Mouse (Mus musculus) heart, embryonic 12.5 days (tissue): ENCODE data around the gene Tacr3. TPM values are rescaled to one million over a fixed set of nuclear protein-coding genes. Genes with fewer than 3 reads are reported as not detected.
A peak's percentile ranks its signal among the peaks of the same experiment; 100 is the strongest.

Experiments used
- ATAC-seq: fragments of 200-750 bp; cut with Nextera tagmentation; 2 replicates; pipeline ENCODE4 v1.8.0; 2017; ENCODE audit warnings: moderate TSS enrichment, moderate library complexity; ENCODE audit not compliant: insufficient number of reproducible peaks, low FRiP score
- H3K27ac ChIP-seq: fragments of 300-500 bp; sonication (generic); 2 replicates; pipeline ENCODE4 v1.5.1; 2016; ENCODE audit warnings: mild to moderate bottlenecking, moderate library complexity; ENCODE audit not compliant: poor library complexity, severe bottlenecking
- H3K27me3 ChIP-seq: fragments of 300-500 bp; sonication (generic); replicated peaks from 2 replicates; pipeline ENCODE4 v1.6.1; 2016; ENCODE audit warnings: mild to moderate bottlenecking, moderate library complexity
- H3K36me3 ChIP-seq: fragments of 300-500 bp; sonication (generic); 2 replicates; pipeline ENCODE4 v1.6.1; 2016; ENCODE audit warnings: mild to moderate bottlenecking, moderate library complexity
- H3K4me1 ChIP-seq: fragments of 300-500 bp; sonication (generic); replicated peaks from 2 replicates; pipeline ENCODE4 v1.6.1; 2016; ENCODE audit warnings: mild to moderate bottlenecking
- H3K4me2 ChIP-seq: fragments of 300-500 bp; sonication (generic); 2 replicates; pipeline ENCODE4 v1.6.1; 2016; ENCODE audit warnings: mild to moderate bottlenecking, moderate library complexity
- H3K4me3 ChIP-seq: fragments of 300-500 bp; sonication (generic); 2 replicates; pipeline ENCODE4 v1.5.1; 2016; ENCODE audit warnings: mild to moderate bottlenecking
- H3K9ac ChIP-seq: fragments of 300-500 bp; sonication (generic); 2 replicates; pipeline ENCODE4 v1.6.1; 2016; ENCODE audit warnings: mild to moderate bottlenecking, moderate library complexity
- H3K9me3 ChIP-seq: fragments of 300-500 bp; sonication (generic); replicated peaks from 2 replicates; pipeline ENCODE4 v1.6.1; 2016; ENCODE audit warnings: mild to moderate bottlenecking, moderate library complexity
- WGBS: fragments of 180-500 bp; shearing (Covaris S2); methylation state at CpG from one replicate; pipeline ENCODE4 v1.1.7; 2016; 5-methylcytosine and 5-hydroxymethylcytosine counted together
- polyA plus RNA-seq: library from polyadenylated mRNA; unstranded; fragments of >200 nt; fragmentation: Nextera tagmentation; extraction: Ambion mirVana; gene quantifications from 2 replicates; pipeline ENCODE4 v1.2.1, GENCODE M21; 2016

Tacr3 gene
- polyA plus RNA-seq, result 0.13 TPM in 1 of 2 replicates, not detected in the other

- ATAC-seq, result no peak
- Histone ChIP-seq H3K4me2 (peak within 1 kb of the TSS; percentile 93), H3K9me3 (no peaks in the 10 kb centered on the region; the same call in 1 of the 2 replicates), H3K36me3 (no peaks in the 10 kb centered on the region), H3K27me3 (peaks cover 15% of the 10 kb centered on the region), H3K4me1 (no peaks in the 10 kb centered on the region; the same call in 1 of the 2 replicates), H3K27ac (no peak within 1 kb of the TSS), H3K9ac (peak within 1 kb of the TSS; percentile 38), H3K4me3 (peak within 1 kb of the TSS; percentile 48)
- WGBS, result 1% methylated on average over 36 of the region's 36 CpGs
Measured at GRCm38 (mm10) chr3:134828875-134829530, at the start of gene Tacr3. Gene Tacr3, plus strand, starts transcription at chr3:134829007.

GRCm38 (mm10) chr3:134828492-134828874, 324 bp upstream of the Tacr3 start:
- WGBS, result 54% methylated on average over 6 of the region's 6 CpGs
- H3K9ac ChIP-seq, result peak overlapping the region; percentile 38

DNA sequence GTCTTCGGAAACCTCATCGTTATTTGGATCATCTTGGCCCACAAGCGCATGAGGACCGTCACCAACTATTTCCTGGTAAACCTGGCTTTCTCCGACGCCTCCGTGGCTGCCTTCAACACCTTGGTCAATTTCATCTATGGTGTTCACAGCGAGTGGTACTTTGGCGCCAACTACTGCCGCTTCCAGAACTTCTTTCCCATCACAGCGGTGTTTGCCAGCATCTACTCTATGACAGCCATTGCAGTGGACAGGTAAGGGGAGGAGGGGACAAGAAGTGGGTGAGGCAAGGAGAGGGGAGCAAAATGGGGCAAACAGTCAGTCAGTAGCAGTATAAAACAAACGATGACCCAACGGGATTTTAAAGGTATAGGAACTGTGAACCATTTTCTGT, 719 bp downstream of the Tacr3 start:
- H3K27ac ChIP-seq, result no peak overlapping the region
- WGBS, result 9% methylated on average over 13 of the region's 13 CpGs

More at GRCm38 (mm10) chr3:134828492-134828874, 324 bp upstream of the Tacr3 start:
- H3K4me1 ChIP-seq, result no peaks in the 10 kb centered on the region; the same call in 1 of the 2 replicates
- H3K27ac ChIP-seq, result no peak overlapping the region
- H3K9me3 ChIP-seq, result no peaks in the 10 kb centered on the region; the same call in 1 of the 2 replicates
- H3K4me2 ChIP-seq, result peak overlapping the region; percentile 93
- ATAC-seq, result no peak
- H3K27me3 ChIP-seq, result peaks cover 15% of the 10 kb centered on the region
- no peaks in the 10 kb centered on the region for H3K36me3 ChIP-seq
- H3K4me3 ChIP-seq, result peak overlapping the region; percentile 48

DNA sequence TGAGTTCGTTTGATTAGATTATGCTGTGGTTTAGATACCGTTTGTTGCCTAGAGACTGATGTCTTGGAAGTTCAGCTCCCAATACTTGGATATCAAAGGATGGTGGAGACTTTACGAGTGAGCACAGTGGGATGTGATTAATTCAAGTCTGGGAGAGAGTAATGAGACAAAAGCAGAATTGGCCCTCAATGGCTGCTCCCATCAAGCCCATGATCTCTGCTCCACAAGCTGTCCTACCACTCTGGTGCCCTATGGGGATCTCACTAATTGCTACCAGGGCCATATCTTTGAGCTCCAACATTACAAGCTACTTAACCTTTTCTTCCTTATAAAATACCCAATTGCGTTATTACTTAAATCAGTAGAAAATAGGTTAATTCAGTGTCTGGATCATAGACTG, 22.5 kb downstream of the Tacr3 start:
- Histone ChIP-seq H3K9me3 (no peaks in the 10 kb centered on the region), H3K4me2 (no peak overlapping the region), H3K27ac (no peak overlapping the region), H3K9ac (no peak overlapping the region), H3K27me3 (no peaks in the 10 kb centered on the region), H3K4me1 (no peaks in the 10 kb centered on the region), H3K36me3 (no peaks in the 10 kb centered on the region), H3K4me3 (no peak overlapping the region)
- ATAC-seq, result no peak
- WGBS, result 61% methylated on average over 4 of the region's 4 CpGs

More for the DNA sequence above, 719 bp downstream of the Tacr3 start:
- ATAC-seq, result no peak
- peaks cover 15% of the 10 kb centered on the region for H3K27me3 ChIP-seq
- H3K9ac ChIP-seq, result 0 out of 2 replicates have a peak overlapping the region, but pooled peaks have one; percentile 38
- no peaks in the 10 kb centered on the region for H3K36me3 ChIP-seq
- H3K4me2 ChIP-seq, result peak overlapping the region; percentile 93
- peak overlapping the region; percentile 48 for H3K4me3 ChIP-seq
- H3K9me3 ChIP-seq, result no peaks in the 10 kb centered on the region; the same call in 1 of the 2 replicates
- H3K4me1 ChIP-seq, result no peaks in the 10 kb centered on the region; the same call in 1 of the 2 replicates

GRCm38 (mm10) chr3:134877701-134878100, 48.9 kb downstream of the Tacr3 start:
- 74% methylated on average over 1 of the region's 1 CpGs for WGBS
- H3K9ac ChIP-seq, result no peak overlapping the region

DNA sequence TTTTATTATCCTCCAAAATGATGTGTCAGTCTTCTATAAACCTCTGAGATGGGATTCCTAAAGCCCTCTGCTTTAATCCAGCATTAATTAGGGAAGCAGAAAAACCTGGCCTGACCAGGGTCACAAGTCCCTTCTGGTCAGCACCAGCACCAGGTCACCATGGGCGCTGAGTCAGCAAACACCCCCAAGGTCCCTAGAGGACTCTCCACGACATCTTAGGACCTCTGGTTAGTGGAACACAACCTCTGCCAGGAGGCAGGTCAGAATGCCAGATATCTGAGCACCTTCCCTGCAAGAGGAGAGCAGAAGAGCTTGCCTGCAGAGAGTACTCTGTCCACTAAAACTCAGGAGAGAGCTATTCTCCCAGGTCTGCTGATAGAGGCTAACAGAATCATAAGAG, 67.0 kb downstream of the Tacr3 start:
- WGBS, result 75% methylated on average over 2 of the region's 2 CpGs

More at GRCm38 (mm10) chr3:134877701-134878100, 48.9 kb downstream of the Tacr3 start:
- no peak overlapping the region for H3K4me3 ChIP-seq
- H3K36me3 ChIP-seq, result no peaks in the 10 kb centered on the region
- no peaks in the 10 kb centered on the region for H3K27me3 ChIP-seq
- ATAC-seq, result no peak
- H3K9me3 ChIP-seq, result no peaks in the 10 kb centered on the region
- no peak overlapping the region for H3K4me2 ChIP-seq
- no peaks in the 10 kb centered on the region for H3K4me1 ChIP-seq
- H3K27ac ChIP-seq, result no peak overlapping the region

GRCm38 (mm10) chr3:134908890-134909289, 80.1 kb downstream of the Tacr3 start:
- 66% methylated on average over 3 of the region's 3 CpGs for WGBS
- Histone ChIP-seq H3K4me1 (no peaks in the 10 kb centered on the region), H3K27me3 (no peaks in the 10 kb centered on the region), H3K4me3 (no peak overlapping the region), H3K4me2 (no peak overlapping the region), H3K27ac (no peak overlapping the region), H3K36me3 (no peaks in the 10 kb centered on the region), H3K9ac (no peak overlapping the region), H3K9me3 (no peaks in the 10 kb centered on the region)
- ATAC-seq, result no peak

More for the DNA sequence above, 67.0 kb downstream of the Tacr3 start:
- Histone ChIP-seq H3K4me2 (no peak overlapping the region), H3K27ac (no peak overlapping the region), H3K27me3 (no peaks in the 10 kb centered on the region), H3K4me3 (no peak overlapping the region), H3K9me3 (peaks cover 2% of the 10 kb centered on the region; the same call in 1 of the 2 replicates), H3K9ac (no peak overlapping the region), H3K36me3 (no peaks in the 10 kb centered on the region), H3K4me1 (no peaks in the 10 kb centered on the region)
- no peak for ATAC-seq

DNA sequence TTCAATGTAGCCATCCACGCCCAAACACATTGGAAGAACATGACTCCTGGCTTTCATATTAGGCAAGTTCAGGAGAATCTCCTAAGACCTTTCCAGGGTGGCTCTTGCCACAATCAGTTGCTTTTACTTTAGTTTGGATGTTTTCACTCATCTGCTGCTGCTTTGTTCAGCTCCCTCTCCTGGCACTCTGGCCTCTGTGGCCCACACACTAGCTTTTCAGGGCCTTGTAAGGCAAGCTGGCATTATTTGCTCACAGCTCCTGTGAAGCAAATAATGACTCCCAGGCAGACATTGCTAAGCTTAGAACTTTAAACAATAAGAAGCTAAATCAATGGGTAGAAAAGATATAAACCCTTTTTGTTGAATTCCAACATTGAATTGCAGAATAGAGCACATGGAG, 105.9 kb downstream of the Tacr3 start:
- Histone ChIP-seq H3K9me3 (no peaks in the 10 kb centered on the region), H3K4me1 (no peaks in the 10 kb centered on the region), H3K4me3 (no peak overlapping the region), H3K27me3 (no peaks in the 10 kb centered on the region), H3K36me3 (no peaks in the 10 kb centered on the region), H3K27ac (no peak overlapping the region), H3K9ac (no peak overlapping the region), H3K4me2 (no peak overlapping the region)
- no peak for ATAC-seq
- WGBS, result 75% methylated on average over 1 of the region's 1 CpGs

- no peak overlapping the region for H3K4me2 ChIP-seq
- H3K27ac ChIP-seq, result no peak overlapping the region
- H3K9me3 ChIP-seq, result no peaks in the 10 kb centered on the region
- 75% methylated on average over 4 of the region's 4 CpGs for WGBS
- no peaks in the 10 kb centered on the region for H3K36me3 ChIP-seq
- H3K4me3 ChIP-seq, result no peak overlapping the region
- H3K27me3 ChIP-seq, result no peaks in the 10 kb centered on the region
- H3K4me1 ChIP-seq, result no peaks in the 10 kb centered on the region
- H3K9ac ChIP-seq, result no peak overlapping the region
- no peak for ATAC-seq
Measured at GRCm38 (mm10) chr3:134935461-134935860, 106.7 kb downstream of the Tacr3 start.

GRCm38 (mm10) chr3:134963461-134963860, 134.7 kb downstream of the Tacr3 start:
- no peak for ATAC-seq
- no peak overlapping the region for H3K4me2 ChIP-seq
- WGBS, result 72% methylated on average over 6 of the region's 6 CpGs
- 0 out of 2 replicates have a peak, but pooled peaks cover 3% of the 10 kb centered on the region for H3K9me3 ChIP-seq
- no peaks in the 10 kb centered on the region for H3K36me3 ChIP-seq
- H3K27ac ChIP-seq, result no peak overlapping the region
- H3K27me3 ChIP-seq, result no peaks in the 10 kb centered on the region
- H3K9ac ChIP-seq, result no peak overlapping the region
- H3K4me1 ChIP-seq, result no peaks in the 10 kb centered on the region
- H3K4me3 ChIP-seq, result no peak overlapping the region

GRCm38 (mm10) chr3:134978902-134979301, 150.1 kb downstream of the Tacr3 start:
- WGBS, result 70% methylated on average over 3 of the region's 3 CpGs
- H3K4me1 ChIP-seq, result no peaks in the 10 kb centered on the region
- no peaks in the 10 kb centered on the region for H3K9me3 ChIP-seq

More at GRCm38 (mm10) chr3:134978902-134979301, 150.1 kb downstream of the Tacr3 start:
- H3K27me3 ChIP-seq, result no peaks in the 10 kb centered on the region
- H3K27ac ChIP-seq, result no peak overlapping the region
- no peak for ATAC-seq
- H3K4me3 ChIP-seq, result no peak overlapping the region
- no peak overlapping the region for H3K4me2 ChIP-seq
- H3K9ac ChIP-seq, result no peak overlapping the region
- H3K36me3 ChIP-seq, result no peaks in the 10 kb centered on the region
